Mouse (Mus musculus) megakaryocyte, embryonic 14.5 days (primary cell): ENCODE measurements around the gene Map10.

Source experiments
- FLI1 ChIP-seq: IDR thresholded peaks from 2 replicates; pipeline ENCODE4 v1.6.1; 2012; ENCODE audit warnings: low read length, inconsistent platforms, mixed read lengths
- GATA1 ChIP-seq: IDR thresholded peaks from 3 replicates; pipeline ENCODE4 v1.6.1; 2012; ENCODE audit warnings: mixed read lengths, low read length, inconsistent platforms, borderline replicate concordance

DNA sequence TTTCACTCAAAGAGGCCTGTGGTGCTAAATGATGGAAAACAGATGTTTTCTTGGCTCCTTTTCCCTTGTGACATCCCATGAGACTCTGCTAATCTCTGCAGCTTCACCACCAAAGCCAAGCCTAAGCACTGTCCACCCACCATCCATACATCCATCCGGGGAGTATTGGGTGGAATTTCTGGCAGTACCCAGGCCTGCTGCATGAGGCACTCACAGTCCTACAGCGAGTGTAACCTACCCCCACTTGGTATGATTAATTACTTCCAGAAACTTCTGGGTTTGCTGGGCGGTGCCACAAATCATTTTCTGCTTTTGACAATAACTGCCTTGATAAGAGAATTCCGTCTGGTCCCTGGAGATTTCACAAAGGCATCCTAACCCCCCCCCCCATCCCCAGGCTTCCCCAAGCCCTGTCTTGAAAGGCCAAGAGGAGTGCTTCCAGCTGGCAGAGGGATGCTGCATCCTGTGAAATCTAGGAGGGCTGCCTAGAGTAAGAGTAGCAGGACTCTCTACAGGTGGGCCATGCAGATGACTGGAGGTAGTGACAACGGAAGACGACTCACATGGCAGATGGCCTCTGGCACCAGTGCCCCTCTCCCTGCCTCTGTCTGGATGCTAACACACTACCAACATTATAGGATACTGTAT, 31.1 kb upstream of the Map10 start:
- TF ChIP-seq GATA1 (no peak), FLI1 (no peak)
